16 mouse cellular contexts compared by ENCODE assay signal in the genomic region with DNA sequence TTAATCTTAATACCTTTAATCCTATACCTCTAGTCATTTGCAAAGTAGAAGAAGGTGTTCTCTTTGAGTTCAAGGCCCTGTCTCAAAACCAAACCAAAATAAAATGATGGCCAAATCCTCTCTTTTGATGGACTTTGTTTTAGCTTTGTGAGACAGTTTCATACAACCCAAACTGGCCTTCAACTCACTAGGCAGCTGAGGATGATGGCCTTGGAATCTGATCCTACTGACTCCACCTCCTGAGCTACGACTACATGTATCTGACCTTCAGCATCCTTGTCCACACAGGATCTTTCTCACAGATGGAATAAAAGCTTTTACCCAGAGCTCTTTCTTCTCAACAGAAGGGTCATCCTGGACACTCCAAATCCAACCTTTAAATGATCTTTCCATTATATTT.
"Had no signal": no experiment of that assay in that cellular context is flagged by ENCODE, and none has a peak within 500 bp of the region (broad histone marks: within the 10 kb centered on the region; RNA-seq: fewer than 3 reads in every experiment).

No protein-coding gene starts in this region.

- H3K4me2 ChIP-seq: neural tube, embryonic 13.5 days; neural tube, embryonic 15.5 days; stomach, embryonic 15.5 days had no signal

- H3K27ac ChIP-seq: neural tube, embryonic 13.5 days; neural tube, embryonic 15.5 days; stomach, embryonic 15.5 days; stomach, postnatal 0 days had no signal

- H3K27me3 ChIP-seq: neural tube, embryonic 13.5 days; neural tube, embryonic 15.5 days; stomach, embryonic 15.5 days had no signal

- H3K9ac ChIP-seq: neural tube, embryonic 13.5 days; neural tube, embryonic 15.5 days; stomach, embryonic 15.5 days had no signal

- H3K4me1 ChIP-seq: neural tube, embryonic 13.5 days; neural tube, embryonic 15.5 days; stomach, embryonic 15.5 days had no signal

- H3K9me3 ChIP-seq: neural tube, embryonic 13.5 days; neural tube, embryonic 15.5 days; stomach, embryonic 15.5 days had no signal

- DNase-seq: retina, postnatal 1 day; right cerebral cortex, adult 18-20 months; right cerebral cortex, postnatal 14 days; right cerebral cortex, postnatal 25 days; right cerebral cortex, postnatal 4 days; spleen, adult 18-20 months; thymus, adult 18-20 months; thymus, adult 2 months; thymus, postnatal 14 days; thymus, postnatal 25 days; thymus, postnatal 36 days; thymus, postnatal 4 days had no signal

- H3K4me3 ChIP-seq: neural tube, embryonic 13.5 days; neural tube, embryonic 15.5 days; stomach, embryonic 15.5 days had no signal
